Mouse (Mus musculus) kidney, adult 2 months (tissue): ENCODE measurements around the gene Ccdc167.

Source experiments
- CTCF ChIP-seq: fragments of 200-500 bp; conservative IDR thresholded peaks from 2 replicates; pipeline ENCODE4 v1.5.1; 2011; ENCODE audit warnings: low read depth, mild to moderate bottlenecking, control low read depth, low read length, moderate library complexity, mixed read lengths; ENCODE audit not compliant: insufficient read depth, insufficient read length
- POLR2A ChIP-seq: fragments of 200-500 bp; IDR thresholded peaks from one replicate; pipeline ENCODE4 v1.6.1; 2011; ENCODE audit warnings: low read depth, low read length, control low read depth

- TF ChIP-seq CTCF (no peak), POLR2A (no peak)
Observed at GRCm38 (mm10) chr17:29673325-29673724, 43.5 kb downstream of the Ccdc167 start.
